Comparison of ENCODE assay signal across 8 mouse cellular contexts in genomic region chr15:88876155-88877020, GRCm38 (mm10). TPM values are rescaled to one million over a fixed set of nuclear protein-coding genes. Genes with fewer than 3 reads are reported as not detected.
DNase-seq lines count a peak whose midpoint lies in the region; ATAC-seq and TF ChIP-seq lines count a peak whose summit lies in the region.

No protein-coding gene starts in this region.

- TF ChIP-seq RAD21 in MEL (IDR thresholded peaks at IDR 0.05; ENCODE audit: low read depth, low read length): peak; percentile 76

- peak overlapping the region; percentile 22 for H3K4me2 ChIP-seq in forebrain, embryonic 15.5 days (replicated peaks)

- H3K9me3 ChIP-seq in MEL (replicated peaks; ENCODE audit: insufficient read depth, low read length): no peaks in the 10 kb centered on the region
- H3K9me3 ChIP-seq in forebrain, embryonic 15.5 days: no peaks in the 10 kb centered on the region

- WGBS in forebrain, embryonic 15.5 days: 9% methylated on average over 28 of the region's 28 CpGs

- no peak overlapping the region for H3K4me3 ChIP-seq in MEL (ENCODE audit: control insufficient read depth in 1 of 2, insufficient read depth in 1 of 2, low read depth in 2 of 2, low read length in 2 of 2)
- no peak overlapping the region for H3K4me3 ChIP-seq in forebrain, embryonic 15.5 days

- H3K9ac ChIP-seq in MEL (ENCODE audit: control insufficient read depth, low read depth, low read length, poor library complexity, severe bottlenecking): no peak overlapping the region
- H3K9ac ChIP-seq in forebrain, embryonic 15.5 days (replicated peaks): no peak overlapping the region

- ATAC-seq in forebrain, embryonic 15.5 days (replicated peaks): no peak; the same call in 1 of the 2 replicates
- peak; percentile 87 to 91 for ATAC-seq in hematopoietic stem cell, adult 5-6 weeks (replicated peaks in 1 of 2; ENCODE audit: insufficient read depth in 1 of 2, low FRiP score in 2 of 2, low TSS enrichment in 1 of 2, low read depth in 1 of 2, poor library complexity in 2 of 2, severe bottlenecking in 2 of 2)

- no peaks in the 10 kb centered on the region for H3K79me2 ChIP-seq in MEL (ENCODE audit: control insufficient read depth, insufficient read depth, low read length, poor library complexity)

- no peak for TF ChIP-seq POLR2A in MEL (IDR thresholded peaks at IDR 0.05; ENCODE audit: control insufficient read depth in 1 of 2, insufficient read depth in 1 of 2, low read depth in 1 of 2, low read length in 2 of 2, poor library complexity in 1 of 2)

- peaks cover 0 to 8% of the 10 kb centered on the region in 2 experiments; a peak in 3 of 4 replicates for H3K27me3 ChIP-seq in MEL (ENCODE audit: control insufficient read depth in 1 of 2, insufficient read depth in 2 of 2, low read length in 2 of 2)
- H3K27me3 ChIP-seq in forebrain, embryonic 15.5 days: peaks cover 3% of the 10 kb centered on the region; the same call in 1 of the 2 replicates

- TF ChIP-seq CTCF in MEL (IDR thresholded peaks at IDR 0.05 in 2 of 3, conservative IDR thresholded peaks at IDR 0.05 in 1 of 3; ENCODE audit: control insufficient read depth in 1 of 3, insufficient read depth in 1 of 3, low read depth in 2 of 3, low read length in 3 of 3, poor library complexity in 1 of 3, severe bottlenecking in 1 of 3): peak; percentile 76 to 99 (median 88)

- no peak for TF ChIP-seq EP300 in MEL (IDR thresholded peaks at IDR 0.05; ENCODE audit: low read depth in 1 of 2, low read length in 2 of 2)

- H3K4me1 ChIP-seq in MEL (ENCODE audit: control insufficient read depth in 1 of 2, insufficient read depth in 2 of 2, low read length in 2 of 2): no peaks in the 10 kb centered on the region; a peak in 1 of 4 replicates
- peaks cover 7% of the 10 kb centered on the region; the same call in 1 of the 2 replicates for H3K4me1 ChIP-seq in forebrain, embryonic 15.5 days

- no peak overlapping the region for H3K27ac ChIP-seq in MEL (ENCODE audit: control insufficient read depth, low read depth, low read length)
- no peak overlapping the region for H3K27ac ChIP-seq in forebrain, embryonic 15.5 days (replicated peaks)

- H3K36me3 ChIP-seq in MEL (ENCODE audit: control insufficient read depth in 1 of 2, insufficient read depth in 2 of 2, low read length in 2 of 2): no peaks in the 10 kb centered on the region
- no peaks in the 10 kb centered on the region for H3K36me3 ChIP-seq in forebrain, embryonic 15.5 days

- peak; percentile 78 for DNase-seq in MEL (ENCODE audit: low read depth, low spot score)
- peak; percentile 81 for DNase-seq in cerebellum, adult 11 months
- peak; percentile 80 to 85 for DNase-seq in layer of hippocampus, postnatal 10 days (ENCODE audit: low spot score in 2 of 2)
- DNase-seq in lung, postnatal 25 days (ENCODE audit: low spot score): peak; percentile 77
- DNase-seq in retina, postnatal 1 day: peak; percentile 79
- peak; percentile 94 for DNase-seq in thymus, postnatal 4 days

TF ChIP-seq in MEL, 35 proteins besides CTCF, POLR2A, EP300 and RAD21:
- TF ChIP-seq SMC3 (IDR thresholded peaks at IDR 0.05; ENCODE audit: low read depth, low read length): peak; percentile 84
- TF ChIP-seq MAFK (IDR thresholded peaks at IDR 0.05; ENCODE audit: borderline replicate concordance, low read depth, low read length): no peak
- no peak for TF ChIP-seq ELF1 (IDR thresholded peaks at IDR 0.05; ENCODE audit: low read depth, low read length)
- TF ChIP-seq HCFC1 (IDR thresholded peaks at IDR 0.05; ENCODE audit: low read depth, low read length): no peak
- TF ChIP-seq ZC3H11A (IDR thresholded peaks at IDR 0.05; ENCODE audit: low read depth, low read length): peak; percentile 67
- TF ChIP-seq ZNF384 (IDR thresholded peaks at IDR 0.05; ENCODE audit: low read depth, low read length): no peak
- no peak for TF ChIP-seq ETS1 (IDR thresholded peaks at IDR 0.05; ENCODE audit: low read depth, low read length)
- no peak for TF ChIP-seq UBTF (IDR thresholded peaks at IDR 0.05; ENCODE audit: borderline replicate concordance, insufficient read depth, low read depth, low read length)
- TF ChIP-seq GATA1 (IDR thresholded peaks at IDR 0.05; ENCODE audit: low read depth, low read length): no peak
- TF ChIP-seq TCF12 (IDR thresholded peaks at IDR 0.05; ENCODE audit: low read depth, low read length): no peak
- no peak for TF ChIP-seq JUND (IDR thresholded peaks at IDR 0.05; ENCODE audit: low read depth, low read length)
- no peak for TF ChIP-seq RCOR1 (IDR thresholded peaks at IDR 0.05; ENCODE audit: low read depth, low read length)
- no peak for TF ChIP-seq GABPA (IDR thresholded peaks at IDR 0.05; ENCODE audit: low read depth, low read length)

RNA-seq across cellular contexts. Expression of gene Pim3, which starts 14.4 kb away (rescaled TPM):
- total RNA-seq in MEL (2012; rRNA removed): 29.5 and 41.6 TPM in 2 replicates
- 10 to 100 TPM in 1 of 2 experiments, not detected in 1; 33.6 TPM for polyA plus RNA-seq in MEL (2012; ENCODE audit: insufficient read depth in 1 of 2, insufficient read length in 2 of 2, low read depth in 1 of 2, low replicate concordance in 2 of 2, missing spikeins in 1 of 2)
- polyA plus RNA-seq in forebrain, embryonic 15.5 days (2015; fragmentation: Nextera tagmentation; extraction: Ambion mirVana): 69.1 and 70.7 TPM in 2 replicates
- total RNA-seq in hematopoietic stem cell, adult 5-6 weeks (2017): 11.9 and 18.3 TPM in 2 replicates
- 10 to 100 TPM; 35.7 to 39.5 TPM for total RNA-seq in layer of hippocampus, postnatal 10 days (2021)

RNA-seq across cellular contexts. Expression of gene Creld2, which starts 56.9 kb away (rescaled TPM):
- total RNA-seq in MEL (2012; rRNA removed): 121 and 188 TPM in 2 replicates
- polyA plus RNA-seq in MEL (2012; ENCODE audit: insufficient read depth in 1 of 2, insufficient read length in 2 of 2, low read depth in 1 of 2, low replicate concordance in 2 of 2, missing spikeins in 1 of 2): 100 to 1,000 TPM in 1 of 2 experiments, not detected in 1; 118 TPM
- polyA plus RNA-seq in forebrain, embryonic 15.5 days (2015; fragmentation: Nextera tagmentation; extraction: Ambion mirVana): 58.5 and 59.5 TPM in 2 replicates
- 53.3 and 53.6 TPM in 2 replicates for total RNA-seq in hematopoietic stem cell, adult 5-6 weeks (2017)
- 10 to 100 TPM; 19.8 to 20.5 TPM for total RNA-seq in layer of hippocampus, postnatal 10 days (2021)

RNA-seq across cellular contexts. Expression of gene Alg12, which starts 57.3 kb away (rescaled TPM):
- 12.3 and 13.7 TPM in 2 replicates for total RNA-seq in MEL (2012; rRNA removed)
- polyA plus RNA-seq in MEL (2012; ENCODE audit: insufficient read depth in 1 of 2, insufficient read length in 2 of 2, low read depth in 1 of 2, low replicate concordance in 2 of 2, missing spikeins in 1 of 2): 10 to 100 TPM in 1 of 2 experiments, not detected in 1; 18.6 TPM
- 7.8 and 8.5 TPM in 2 replicates for polyA plus RNA-seq in forebrain, embryonic 15.5 days (2015; fragmentation: Nextera tagmentation; extraction: Ambion mirVana)
- 4.6 and 7.1 TPM in 2 replicates for total RNA-seq in hematopoietic stem cell, adult 5-6 weeks (2017)
- 10 to 100 TPM in 1 of 2 experiments, 1 to 10 TPM in 1; 9.8 to 10.3 TPM for total RNA-seq in layer of hippocampus, postnatal 10 days (2021)
